Mouse (Mus musculus) lung, adult 2 months (tissue): Measurements from ENCODE around the gene 2900011O08Rik. TPM values are rescaled to one million over a fixed set of nuclear protein-coding genes. Genes with fewer than 3 reads are reported as not detected.

Experiments
- DNase-seq: peaks from one replicate; pipeline ENCODE4 v3.0.0; 2022
- H3K4me1 ChIP-seq: fragments of 200-500 bp; 2 replicates; pipeline ENCODE4 v1.6.1; 2011; ENCODE audit warnings: low read length; ENCODE audit not compliant: control insufficient read depth, insufficient read depth
- H3K4me3 ChIP-seq: fragments of 200-500 bp; replicated peaks from 2 replicates; pipeline ENCODE3; 2011; ENCODE audit warnings: low read depth, mild to moderate bottlenecking, control low read depth, low read length; ENCODE audit errors: extremely low read depth
- CTCF ChIP-seq: fragments of 200-500 bp; IDR thresholded peaks from 2 replicates; pipeline ENCODE4 v1.5.1; 2011; ENCODE audit warnings: mild to moderate bottlenecking, low read length, control low read depth; ENCODE audit not compliant: insufficient read depth
- POLR2A ChIP-seq: fragments of 200-500 bp; IDR thresholded peaks from 2 replicates; pipeline ENCODE4 v1.6.1; 2011; ENCODE audit warnings: low read depth, mild to moderate bottlenecking, control low read depth, low read length, borderline replicate concordance; ENCODE audit errors: extremely low read depth
- WGBS: fragments of 180-500 bp; shearing (Covaris S2); methylation state at CpG from one replicate; pipeline ENCODE4 v1.1.7; 2018; 5-methylcytosine and 5-hydroxymethylcytosine counted together
- polyA plus RNA-seq: library from polyadenylated mRNA; depleted of rRNA; stranded (reverse); fragments of >200 nt; gene quantifications from 2 replicates; pipeline ENCODE4 v1.2.3, GENCODE M21; 2012; rRNA removed

Gene 2900011O08Rik
- 0.20 TPM in 1 of 2 replicates, not detected in the other for polyA plus RNA-seq

DNA sequence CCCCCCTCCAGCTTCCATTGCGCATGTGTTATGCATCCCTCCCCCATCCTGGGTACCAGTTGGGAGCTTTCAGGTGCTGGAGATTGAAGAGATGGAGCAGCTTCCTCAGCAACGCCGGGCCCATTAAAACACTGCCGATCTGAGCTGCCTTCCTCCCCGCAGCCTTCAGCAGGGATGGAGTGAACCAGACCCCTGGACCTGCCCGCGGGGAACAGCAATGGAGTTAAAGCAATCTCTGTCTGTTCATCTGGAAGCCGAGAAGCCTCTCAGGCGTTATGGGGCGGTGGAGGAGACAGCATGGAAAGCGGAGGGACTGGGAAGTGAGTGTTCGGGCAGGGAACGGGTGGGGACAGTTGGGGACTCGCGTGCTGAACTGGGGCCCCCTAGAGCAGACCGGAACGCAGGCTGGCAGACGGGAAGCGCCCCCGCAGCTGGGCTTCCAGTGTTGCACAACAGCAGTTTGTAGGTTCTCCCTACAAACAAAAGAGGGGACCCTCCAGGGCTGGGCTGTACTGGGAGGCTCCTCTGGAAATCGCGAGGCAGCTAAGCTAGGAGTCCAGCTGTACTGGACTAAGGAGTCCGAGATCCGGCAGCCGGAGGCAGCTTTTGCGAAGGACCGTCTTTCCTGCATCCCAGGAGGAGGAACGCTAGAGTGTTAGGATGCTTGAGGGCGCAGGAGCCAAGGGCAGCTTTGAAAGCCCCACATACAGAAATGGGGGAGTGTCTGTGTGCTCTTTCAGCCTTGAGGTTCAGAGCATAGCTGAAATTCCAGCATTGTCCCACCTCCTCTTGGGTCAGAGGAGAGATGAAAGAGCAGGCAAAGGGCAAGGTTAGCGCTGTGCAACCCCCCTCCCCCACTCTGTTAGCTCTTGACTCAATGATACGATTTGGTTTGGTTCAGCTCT lies at the start of gene 2900011O08Rik, which contains the start of gene Ifitm7:
2900011O08Rik (plus strand) TSS at position 31 of the 905 bp plus-strand sequence.
Ifitm7 (minus strand) TSS at position 315 of the 905 bp plus-strand sequence.
- Histone ChIP-seq H3K4me1 (no peaks in the 10 kb centered on the region; the same call in 1 of the 2 replicates), H3K4me3 (no peak within 1 kb of the TSS)
- no peak for DNase-seq
- WGBS = 2% methylated on average over 31 of the region's 31 CpGs
- TF ChIP-seq POLR2A = no peak
- no peak for TF ChIP-seq CTCF

DNA sequence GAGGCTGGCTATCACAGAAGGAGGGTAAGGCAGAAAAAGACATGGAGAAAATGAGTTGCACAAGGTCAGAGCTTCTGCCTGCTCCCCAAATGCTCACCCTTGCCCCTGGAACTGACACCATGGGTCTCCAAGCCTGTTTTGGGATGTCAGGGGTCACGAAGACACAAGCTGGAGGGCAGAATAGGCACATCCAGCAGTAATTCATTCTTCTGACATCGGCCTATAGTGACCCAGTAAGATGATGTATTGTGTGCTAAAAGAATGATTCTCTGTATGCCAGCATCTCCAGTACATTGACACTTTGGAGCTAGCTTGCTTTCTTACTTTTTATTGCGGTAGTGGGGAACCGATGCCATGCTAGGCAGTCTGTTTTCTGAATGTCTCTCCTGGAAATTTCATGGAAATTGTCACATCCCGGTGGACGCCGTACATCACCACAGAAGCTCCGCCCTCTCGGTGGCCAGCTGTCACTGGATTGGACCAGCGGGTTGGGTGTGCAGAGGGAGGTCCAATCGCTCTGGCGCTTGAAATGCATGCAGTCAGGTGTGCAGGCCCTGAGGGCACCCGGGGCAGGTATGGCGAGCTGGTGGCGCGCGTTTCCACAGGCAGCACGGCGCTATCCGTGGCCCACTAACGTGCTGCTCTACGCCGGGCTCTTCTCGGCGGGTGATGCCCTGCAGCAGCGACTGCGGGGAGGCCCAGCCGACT lies 46.1 kb upstream of the 2900011O08Rik start:
- H3K4me3 ChIP-seq = peak overlapping the region; percentile 55
- peak; percentile 76 for DNase-seq
- TF ChIP-seq CTCF (no peak), POLR2A (peak; percentile 53; the same call in 1 of the 2 replicates)

DNA sequence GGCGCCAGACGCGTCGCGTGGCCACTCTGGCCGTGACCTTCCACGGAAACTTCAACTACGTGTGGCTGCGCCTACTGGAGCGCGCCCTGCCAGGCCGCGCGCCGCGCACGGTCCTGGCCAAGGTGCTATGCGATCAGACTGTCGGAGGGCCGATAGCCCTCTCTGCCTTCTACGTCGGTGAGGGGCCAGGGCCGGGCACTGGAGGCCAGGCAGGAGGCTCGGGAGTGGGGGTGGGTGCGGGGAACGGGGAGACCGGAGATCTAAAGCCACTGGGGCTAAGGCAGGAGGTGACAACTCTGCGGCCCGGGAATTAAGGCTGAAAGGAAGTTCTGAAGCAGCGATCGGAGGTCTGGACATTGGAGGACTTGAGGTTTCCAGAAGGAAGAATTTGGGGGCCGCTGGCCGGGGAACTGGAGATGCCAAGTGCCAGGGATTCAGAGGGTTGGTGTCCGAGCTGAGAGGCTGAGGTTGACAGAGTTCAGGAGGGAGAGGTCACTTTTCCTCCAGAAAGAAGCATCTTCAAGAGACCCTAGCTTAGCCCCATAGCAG lies 45.5 kb upstream of the 2900011O08Rik start:
- TF ChIP-seq POLR2A = no peak
- TF ChIP-seq CTCF = no peak
- WGBS = 3% methylated on average over 34 of the region's 34 CpGs
- Histone ChIP-seq H3K4me3 (peak overlapping the region; percentile 55), H3K4me1 (no peaks in the 10 kb centered on the region; the same call in none of the 2 replicates)
- no peak for DNase-seq

More for the DNA sequence above, 46.1 kb upstream of the 2900011O08Rik start:
- H3K4me1 ChIP-seq = no peaks in the 10 kb centered on the region; the same call in none of the 2 replicates
- WGBS = 7% methylated on average over 28 of the region's 28 CpGs

DNA sequence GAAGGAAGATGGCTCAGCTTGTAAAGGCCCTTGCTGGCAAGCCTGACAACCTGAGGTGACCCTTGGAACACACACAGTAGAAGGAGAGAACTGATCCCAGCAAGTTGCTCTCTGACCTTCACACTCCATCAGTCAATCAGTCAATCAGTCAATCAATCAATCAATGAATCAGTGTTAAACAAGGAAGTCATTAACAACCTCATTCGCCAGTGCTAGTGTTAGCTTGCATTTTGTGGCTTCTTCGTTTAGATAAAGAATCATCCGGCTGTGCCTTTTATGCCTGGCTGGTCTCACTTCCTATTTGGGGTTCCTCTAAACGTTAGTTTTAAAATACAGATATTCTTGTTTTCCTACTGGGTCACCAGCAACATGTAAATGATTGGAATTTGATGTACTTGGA lies 42.2 kb upstream of the 2900011O08Rik start:
- DNase-seq = no peak
- H3K4me1 ChIP-seq = no peaks in the 10 kb centered on the region; the same call in none of the 2 replicates
- H3K4me3 ChIP-seq = no peak overlapping the region
- TF ChIP-seq CTCF (no peak), POLR2A (no peak)
- 19% methylated on average over 4 of the region's 4 CpGs for WGBS

DNA sequence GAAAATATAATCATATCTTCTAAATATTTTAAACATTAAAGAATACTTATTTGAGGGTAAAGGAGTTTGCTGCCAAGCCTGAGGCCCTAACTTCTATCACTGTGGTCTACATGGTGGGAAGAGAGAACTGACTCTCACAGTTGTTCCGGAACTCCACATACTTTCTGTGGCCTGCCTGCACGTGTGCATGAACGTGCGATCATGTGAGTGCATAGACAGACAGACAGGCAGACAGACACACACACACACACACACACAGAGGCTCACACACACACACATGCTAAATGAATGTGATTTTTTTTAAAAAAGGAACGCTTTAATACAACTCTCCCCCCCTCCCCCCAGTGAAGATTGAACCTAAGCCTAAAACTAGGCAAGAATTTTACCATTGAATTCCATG lies 41.7 kb upstream of the 2900011O08Rik start:
- H3K4me1 ChIP-seq = no peaks in the 10 kb centered on the region; the same call in none of the 2 replicates
- 59% methylated on average over 5 of the region's 5 CpGs for WGBS
- H3K4me3 ChIP-seq = no peak overlapping the region
- TF ChIP-seq POLR2A = no peak
- TF ChIP-seq CTCF = no peak
- DNase-seq = no peak

DNA sequence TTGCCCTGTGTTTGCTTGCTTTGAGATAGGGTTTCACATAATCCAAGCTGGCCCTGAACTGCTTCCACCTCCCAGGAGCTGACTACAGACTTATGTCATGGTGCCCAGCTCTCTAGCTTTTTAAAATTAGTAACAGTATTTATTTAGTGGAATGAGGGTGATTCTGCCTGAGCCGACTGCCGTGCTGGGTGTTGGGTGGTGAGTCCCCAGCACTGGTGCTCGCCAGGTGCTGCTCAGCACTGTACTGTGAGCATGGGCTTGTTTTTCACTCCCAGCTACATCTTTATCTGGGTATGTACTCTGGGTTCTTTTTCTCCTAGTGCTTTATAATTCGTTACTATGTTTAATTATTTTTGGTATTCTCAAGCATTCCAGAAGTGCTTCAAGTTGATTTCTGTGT lies 41.3 kb upstream of the 2900011O08Rik start:
- TF ChIP-seq POLR2A (no peak), CTCF (no peak)
- Histone ChIP-seq H3K4me3 (no peak overlapping the region), H3K4me1 (no peaks in the 10 kb centered on the region; the same call in none of the 2 replicates)
- no peak for DNase-seq
- WGBS = 56% methylated on average over 4 of the region's 4 CpGs

DNA sequence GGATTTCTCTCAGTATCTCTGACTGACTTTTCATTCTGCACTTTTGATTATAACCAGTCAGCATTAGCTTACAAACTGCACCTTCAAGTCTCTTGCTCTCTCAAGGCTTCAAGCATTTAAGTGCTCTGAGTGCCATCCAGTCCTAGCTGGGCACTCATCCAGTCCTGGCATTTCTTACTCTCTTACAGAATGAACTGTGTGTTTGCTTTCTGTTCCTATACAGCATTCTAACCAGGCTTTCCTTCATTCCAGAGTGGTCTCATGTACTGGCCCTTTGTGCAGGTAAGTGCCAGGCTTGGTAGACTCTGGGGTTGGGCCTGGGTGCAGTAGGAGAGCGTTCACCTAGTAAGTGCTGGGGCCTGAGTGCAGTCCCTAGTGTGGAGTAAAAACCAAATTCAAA lies 40.1 kb upstream of the 2900011O08Rik start:
- DNase-seq = peak; percentile 54
- WGBS = 75% methylated on average over 1 of the region's 1 CpGs

DNA sequence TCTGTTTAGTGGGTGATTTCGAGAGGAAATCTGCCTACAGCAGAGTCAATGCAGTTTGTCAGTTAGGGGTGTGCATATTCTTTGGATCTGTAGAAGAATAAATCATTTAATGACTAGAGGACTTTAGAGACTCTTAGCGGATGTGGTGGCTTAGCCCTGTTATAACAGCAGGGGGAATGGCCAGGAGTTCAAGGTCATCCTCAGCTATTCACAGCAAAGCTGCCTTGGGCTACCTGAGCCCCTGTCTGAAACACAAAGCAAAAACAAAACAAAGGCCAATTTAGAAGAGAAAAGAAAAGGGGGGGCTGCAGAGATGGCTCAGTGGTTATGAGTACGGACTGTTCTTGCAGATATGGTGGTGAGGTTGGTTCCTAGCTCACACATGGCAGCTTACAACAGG lies 35.2 kb upstream of the 2900011O08Rik start:
- TF ChIP-seq CTCF (no peak), POLR2A (no peak)
- WGBS = 70% methylated on average over 3 of the region's 3 CpGs
- H3K4me3 ChIP-seq = no peak overlapping the region
- H3K4me1 ChIP-seq = no peaks in the 10 kb centered on the region
- DNase-seq = no peak

More for the DNA sequence above, 40.1 kb upstream of the 2900011O08Rik start:
- no peaks in the 10 kb centered on the region; the same call in none of the 2 replicates for H3K4me1 ChIP-seq
- TF ChIP-seq POLR2A = no peak
- no peak for TF ChIP-seq CTCF
- no peak overlapping the region for H3K4me3 ChIP-seq

DNA sequence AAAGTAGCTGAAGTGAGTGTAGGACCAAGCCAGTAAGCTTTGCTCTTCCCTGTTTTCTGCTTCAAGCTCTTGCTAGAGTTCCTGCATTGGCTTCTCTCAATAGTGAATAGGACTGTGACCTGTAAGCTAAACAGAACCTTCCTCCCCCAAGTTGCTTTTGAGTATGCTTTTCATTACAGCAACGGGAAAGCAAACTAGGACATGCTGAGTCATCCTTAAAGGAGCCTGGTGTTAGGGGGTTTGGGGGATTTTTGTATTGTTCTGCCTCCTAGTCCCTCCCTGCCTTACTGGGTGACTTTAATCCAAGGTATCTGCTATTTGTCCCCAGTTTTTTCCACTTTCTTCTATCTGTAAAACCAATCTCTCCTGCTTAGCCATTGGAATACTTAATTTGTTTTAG lies 24.4 kb upstream of the 2900011O08Rik start:
- WGBS = 12% methylated on average over 1 of the region's 1 CpGs
- no peak for TF ChIP-seq POLR2A
- Histone ChIP-seq H3K4me3 (no peak overlapping the region), H3K4me1 (no peaks in the 10 kb centered on the region)
- DNase-seq = no peak

DNA sequence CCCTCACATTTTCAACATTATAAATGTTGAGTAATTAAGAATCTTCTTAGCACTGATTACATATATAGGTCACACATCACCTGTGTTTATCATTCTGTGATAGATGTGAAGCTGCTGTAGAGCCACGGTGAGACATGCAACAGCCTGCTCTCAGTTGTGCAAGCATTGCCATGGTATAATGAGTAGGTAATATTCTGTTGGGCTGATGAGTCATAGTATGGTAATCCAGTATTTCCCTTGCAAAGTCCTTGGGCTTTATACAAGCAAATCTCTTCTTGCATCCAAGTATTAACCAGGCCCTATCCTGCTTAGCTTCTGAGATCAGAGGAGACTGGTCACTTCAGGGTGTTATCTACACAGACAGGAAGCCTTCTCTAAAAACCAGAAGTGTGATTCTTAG lies 17.3 kb upstream of the 2900011O08Rik start:
- 70% methylated on average over 1 of the region's 1 CpGs for WGBS
- Histone ChIP-seq H3K4me3 (no peak overlapping the region), H3K4me1 (no peaks in the 10 kb centered on the region)
- no peak for DNase-seq
- no peak for TF ChIP-seq CTCF
- TF ChIP-seq POLR2A = no peak
